Mouse (Mus musculus) MEL (cell line): Measurements from ENCODE around the gene Il2.

ENCODE experiments used
- BHLHE40 ChIP-seq: IDR thresholded peaks from 2 replicates; pipeline ENCODE4 v1.6.1; 2012; ENCODE audit warnings: low read depth, mild to moderate bottlenecking, inconsistent platforms, low read length, improper control_type of control experiment, borderline replicate concordance
- CTCF ChIP-seq, 3 experiments: IDR thresholded peaks in 2 of 3; conservative IDR thresholded peaks in 1 of 3; 2 replicates each; pipeline ENCODE4 v1.5.1; 2011 to 2012; ENCODE audit warnings: low read length in 3 of 3, low read depth in 2 of 3, mild to moderate bottlenecking in 2 of 3, improper control_type of control experiment in 1 of 3, inconsistent platforms in 1 of 3, mixed read lengths in 1 of 3, moderate library complexity in 1 of 3; ENCODE audit not compliant: control insufficient read depth in 1 of 3, insufficient read depth in 1 of 3, poor library complexity in 1 of 3, severe bottlenecking in 1 of 3
- ELF1 ChIP-seq: IDR thresholded peaks from 2 replicates; pipeline ENCODE4 v1.6.1; 2014; ENCODE audit warnings: low read depth, mild to moderate bottlenecking, inconsistent platforms, low read length, improper control_type of control experiment, moderate library complexity
- JUND ChIP-seq: IDR thresholded peaks from 2 replicates; pipeline ENCODE4 v1.6.1; 2011; ENCODE audit warnings: low read depth, mild to moderate bottlenecking, improper control_type of control experiment, low read length
- MAFK ChIP-seq: IDR thresholded peaks from 2 replicates; pipeline ENCODE4 v1.6.1; 2011; ENCODE audit warnings: low read depth, mild to moderate bottlenecking, low read length, improper control_type of control experiment, borderline replicate concordance
- NELFE ChIP-seq: IDR thresholded peaks from 2 replicates; pipeline ENCODE4 v1.6.1; 2011; ENCODE audit warnings: low read depth, low read length, improper control_type of control experiment
- POLR2A ChIP-seq, 2 experiments: IDR thresholded peaks; 2 replicates each; pipeline ENCODE4 v1.6.1; 2011 to 2012; ENCODE audit warnings: low read length in 2 of 2, mild to moderate bottlenecking in 2 of 2, control low read depth in 1 of 2, improper control_type of control experiment in 1 of 2, low read depth in 1 of 2, moderate library complexity in 1 of 2; ENCODE audit not compliant: control insufficient read depth in 1 of 2, insufficient read depth in 1 of 2, poor library complexity in 1 of 2
- POLR2AphosphoS2 ChIP-seq: IDR thresholded peaks from 2 replicates; pipeline ENCODE4 v1.6.1; 2011; ENCODE audit warnings: low read length, improper control_type of control experiment

- TF ChIP-seq CTCF (IDR thresholded peaks at IDR 0.05 in 2 of 3, conservative IDR thresholded peaks at IDR 0.05 in 1 of 3; ENCODE audit: control insufficient read depth in 1 of 3, insufficient read depth in 1 of 3, low read depth in 2 of 3, low read length in 3 of 3, poor library complexity in 1 of 3, severe bottlenecking in 1 of 3) (no peak), MAFK (no peak), NELFE (no peak), ELF1 (no peak), POLR2A (IDR thresholded peaks at IDR 0.05; ENCODE audit: control insufficient read depth in 1 of 2, insufficient read depth in 1 of 2, low read depth in 1 of 2, low read length in 2 of 2, poor library complexity in 1 of 2) (no peak), POLR2AphosphoS2 (no peak), BHLHE40 (no peak), JUND (no peak)
These were observed 2.5 kb upstream of the Il2 start for GRCm38 (mm10) chr3:37128269-37128668.
